Mouse (Mus musculus) liver, embryonic 11.5 days (tissue): ENCODE measurements at regions not wholly inside any gene's neighbourhood (a gene's known extent, or its start where the extent isn't known, plus 50 kb on each side); places are given as distances from the start of the nearest gene placed in this dataset.

Source experiments
- ATAC-seq: fragments of 200-750 bp; cut with Nextera tagmentation; replicated peaks from 2 replicates; pipeline ENCODE4 v1.8.0; 2017; ENCODE audit warnings: moderate number of reproducible peaks, mild to moderate bottlenecking, moderate TSS enrichment, moderate library complexity; ENCODE audit not compliant: low FRiP score
- DNase-seq: peaks from one replicate; pipeline ENCODE4 v3.0.0-alpha.2; 2017; ENCODE audit warnings: low spot score
- H3K27ac ChIP-seq: fragments of 300-500 bp; sonication (generic); 2 replicates; pipeline ENCODE4 v1.5.1; 2014; ENCODE audit warnings: mild to moderate bottlenecking, low read depth, low read length, control low read depth
- H3K27me3 ChIP-seq: fragments of 300-500 bp; sonication (generic); replicated peaks from 2 replicates; pipeline ENCODE4 v1.6.1; 2014; ENCODE audit warnings: low read length, mixed read lengths; ENCODE audit not compliant: control insufficient read depth, insufficient read depth
- H3K36me3 ChIP-seq: fragments of 300-500 bp; sonication (generic); 2 replicates; pipeline ENCODE4 v1.6.1; 2014; ENCODE audit warnings: mild to moderate bottlenecking, low read length, moderate library complexity, mixed read lengths; ENCODE audit not compliant: control insufficient read depth, insufficient read depth
- H3K4me1 ChIP-seq: fragments of 300-500 bp; sonication (generic); replicated peaks from 2 replicates; pipeline ENCODE4 v1.6.1; 2014; ENCODE audit warnings: low read length, mixed read lengths; ENCODE audit not compliant: control insufficient read depth, insufficient read depth
- H3K4me2 ChIP-seq: fragments of 300-500 bp; sonication (generic); 2 replicates; pipeline ENCODE4 v1.6.1; 2014; ENCODE audit warnings: mild to moderate bottlenecking, control low read depth, moderate library complexity
- H3K4me3 ChIP-seq: fragments of 300-500 bp; sonication (generic); 2 replicates; pipeline ENCODE4 v1.5.1; 2014; ENCODE audit warnings: low read depth, low read length, control low read depth
- H3K9ac ChIP-seq: fragments of 300-500 bp; sonication (generic); 2 replicates; pipeline ENCODE4 v1.6.1; 2014; ENCODE audit warnings: low read depth, low read length, control low read depth
- H3K9me3 ChIP-seq: fragments of 300-500 bp; sonication (generic); 2 replicates; pipeline ENCODE4 v1.6.1; 2016; ENCODE audit warnings: low read length, inconsistent platforms, mixed read lengths; ENCODE audit not compliant: control insufficient read depth
- WGBS: fragments of 180-500 bp; shearing (Covaris S2); extraction: QIAGEN DNeasy Blood & Tissue Kit; methylation state at CpG from one replicate; pipeline ENCODE4 v1.1.7; 2014; 5-methylcytosine and 5-hydroxymethylcytosine counted together

DNA sequence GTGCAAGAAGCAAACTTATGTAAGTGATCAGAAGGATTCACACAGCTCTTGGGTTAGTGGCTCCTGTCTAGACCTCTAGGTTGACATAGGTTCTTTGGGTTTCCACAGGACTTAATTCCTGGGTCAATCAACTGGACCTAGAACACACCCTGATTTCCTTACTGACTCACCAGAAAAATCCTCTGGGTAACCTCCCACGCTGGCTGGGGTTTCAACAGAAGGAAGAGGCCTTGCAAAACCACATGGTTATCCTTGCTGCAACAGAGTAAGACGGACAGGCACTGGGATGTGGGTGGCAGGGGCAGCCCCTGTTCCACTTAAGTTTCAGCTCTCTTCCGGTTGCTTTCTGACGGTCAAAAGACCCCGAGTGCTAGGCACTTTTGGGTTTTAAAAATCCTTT lies 88.2 kb upstream of the Ddhd1 start:
- WGBS, result 69% methylated on average over 5 of the region's 5 CpGs
- H3K4me1 ChIP-seq, result no peaks in the 10 kb centered on the region
- no peaks in the 10 kb centered on the region for H3K9me3 ChIP-seq
- H3K27ac ChIP-seq, result no peak overlapping the region
- H3K9ac ChIP-seq, result no peak overlapping the region
- H3K27me3 ChIP-seq, result no peaks in the 10 kb centered on the region
- ATAC-seq (no peak), DNase-seq (no peak)
- no peak overlapping the region for H3K4me2 ChIP-seq
- no peaks in the 10 kb centered on the region for H3K36me3 ChIP-seq
- no peak overlapping the region for H3K4me3 ChIP-seq

DNA sequence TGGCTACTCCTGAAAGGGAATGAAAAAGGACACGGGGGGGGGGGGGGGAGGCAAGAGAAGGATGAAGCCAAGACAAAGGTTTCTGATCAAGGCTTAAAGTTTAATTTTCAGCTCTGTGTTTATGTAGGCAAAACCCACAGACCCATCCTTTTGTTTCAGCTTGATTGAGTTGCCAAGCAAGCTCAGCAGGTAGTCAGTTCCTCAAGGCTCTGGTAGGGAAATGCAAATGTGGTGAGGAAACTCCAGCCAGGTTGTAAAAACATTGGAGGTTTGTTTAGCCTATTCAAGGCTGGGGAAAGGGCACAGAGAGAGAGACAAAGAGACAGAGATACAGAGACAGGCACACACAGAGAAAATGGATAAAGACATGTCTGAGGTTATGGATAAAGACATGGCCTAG lies 99.4 kb upstream of the Ddhd1 start:
- DNase-seq (no peak), ATAC-seq (no peak)
- Histone ChIP-seq H3K4me1 (no peaks in the 10 kb centered on the region), H3K9ac (no peak overlapping the region), H3K27me3 (no peaks in the 10 kb centered on the region), H3K9me3 (no peaks in the 10 kb centered on the region), H3K36me3 (no peaks in the 10 kb centered on the region), H3K27ac (no peak overlapping the region), H3K4me3 (no peak overlapping the region), H3K4me2 (no peak overlapping the region)
- 13% methylated on average over 1 of the region's 1 CpGs for WGBS

DNA sequence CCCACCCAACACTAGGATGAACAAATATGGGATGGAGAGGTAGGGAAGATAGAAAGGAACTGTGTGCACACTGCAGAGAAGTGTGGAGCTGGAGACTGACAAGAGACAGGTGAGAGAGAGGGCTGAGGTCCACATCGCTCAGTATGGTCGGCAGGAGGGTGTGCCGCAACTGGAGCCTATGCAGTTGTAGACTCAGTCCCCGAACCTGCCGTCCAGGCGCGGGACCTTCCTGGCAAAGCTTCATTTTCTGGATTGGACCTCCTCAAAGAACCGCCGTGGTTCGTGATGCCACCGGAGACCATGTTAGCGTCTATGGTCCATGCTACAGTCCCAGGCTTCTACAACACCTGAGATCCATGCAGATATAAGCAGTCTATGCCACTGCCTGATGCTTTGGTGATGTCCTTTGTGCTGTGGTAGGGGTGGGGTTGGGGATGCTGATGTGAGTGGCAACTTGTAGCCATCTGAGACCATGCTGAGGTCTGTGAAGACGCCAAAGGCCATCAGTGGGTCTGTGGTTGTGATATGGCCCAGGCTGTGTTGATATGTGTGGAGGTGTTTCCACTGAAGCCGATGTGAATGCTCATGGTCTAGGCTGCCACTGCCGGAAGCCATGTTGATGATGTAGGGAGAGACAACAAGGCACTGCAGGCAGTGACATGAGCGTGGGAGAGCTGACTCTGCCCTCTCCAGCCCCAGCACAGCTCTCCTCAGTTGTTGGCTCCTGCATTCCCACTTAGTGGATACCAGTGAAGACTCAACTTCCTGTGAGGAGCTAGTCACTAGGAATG lies 103.1 kb upstream of the Ddhd1 start:
- no peaks in the 10 kb centered on the region for H3K27me3 ChIP-seq
- H3K4me3 ChIP-seq, result no peak overlapping the region
- 91% methylated on average over 16 of the region's 16 CpGs for WGBS
- no peaks in the 10 kb centered on the region for H3K36me3 ChIP-seq
- no peaks in the 10 kb centered on the region for H3K9me3 ChIP-seq
- DNase-seq, result no peak
- no peak overlapping the region for H3K4me2 ChIP-seq
- no peak for ATAC-seq
- no peaks in the 10 kb centered on the region for H3K4me1 ChIP-seq
- H3K27ac ChIP-seq, result no peak overlapping the region
- H3K9ac ChIP-seq, result no peak overlapping the region

- no peaks in the 10 kb centered on the region for H3K9me3 ChIP-seq
- H3K4me3 ChIP-seq, result no peak overlapping the region
- no peaks in the 10 kb centered on the region for H3K4me1 ChIP-seq
- H3K27me3 ChIP-seq, result no peaks in the 10 kb centered on the region
- H3K27ac ChIP-seq, result no peak overlapping the region
- DNase-seq, result no peak
- no peaks in the 10 kb centered on the region for H3K36me3 ChIP-seq
- no peak overlapping the region for H3K9ac ChIP-seq
- no peak for ATAC-seq
- H3K4me2 ChIP-seq, result no peak overlapping the region
- WGBS, result 76% methylated on average over 3 of the region's 3 CpGs
Measured at GRCm38 (mm10) chr14:45764231-45764630, 106.3 kb upstream of the Ddhd1 start.

- Histone ChIP-seq H3K4me1 (no peaks in the 10 kb centered on the region), H3K36me3 (no peaks in the 10 kb centered on the region), H3K4me3 (no peak overlapping the region), H3K4me2 (no peak overlapping the region), H3K27me3 (no peaks in the 10 kb centered on the region), H3K27ac (no peak overlapping the region), H3K9ac (no peak overlapping the region), H3K9me3 (no peaks in the 10 kb centered on the region)
- no peak for DNase-seq
- ATAC-seq, result no peak
- 70% methylated on average over 1 of the region's 1 CpGs for WGBS
Measured at GRCm38 (mm10) chr14:45766582-45766981, 108.6 kb upstream of the Ddhd1 start.

DNA sequence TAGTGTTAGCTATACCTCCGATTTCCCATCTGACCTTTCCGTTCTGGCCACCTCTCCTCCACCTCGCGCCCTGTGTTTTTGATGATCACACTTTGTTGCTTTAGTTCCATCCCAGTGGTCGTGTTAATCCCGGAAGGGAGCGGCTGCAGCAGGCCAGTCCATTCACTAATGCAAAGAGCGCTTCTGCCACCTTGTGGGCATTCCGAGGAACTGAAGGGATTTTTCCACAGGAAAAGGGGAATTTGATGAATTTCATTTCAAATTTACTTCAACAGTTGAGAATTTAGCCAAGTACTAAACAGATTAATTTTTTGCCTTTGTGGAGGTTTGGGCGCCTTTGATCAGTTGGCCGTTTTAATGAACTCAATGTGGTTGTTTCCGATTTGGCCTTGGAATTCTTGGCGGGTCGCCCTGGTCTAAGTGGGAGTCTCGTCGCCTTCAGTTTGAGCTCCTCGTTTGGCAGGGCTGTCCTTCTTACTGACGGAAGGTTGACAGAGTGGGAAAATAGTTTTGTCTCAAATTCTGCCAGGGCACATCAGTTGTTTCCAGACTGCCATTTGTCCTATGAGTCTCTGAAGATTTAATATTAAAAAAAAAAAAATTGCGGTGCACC lies 114.8 kb upstream of the Ddhd1 start:
- no peaks in the 10 kb centered on the region for H3K27me3 ChIP-seq
- H3K4me3 ChIP-seq, result no peak overlapping the region
- H3K4me1 ChIP-seq, result no peaks in the 10 kb centered on the region
- WGBS, result 22% methylated on average over 19 of the region's 19 CpGs
- H3K9ac ChIP-seq, result no peak overlapping the region
- ATAC-seq (no peak), DNase-seq (peak; percentile 35)
- peak overlapping the region; percentile 13 for H3K4me2 ChIP-seq
- no peaks in the 10 kb centered on the region for H3K36me3 ChIP-seq
- no peak overlapping the region for H3K27ac ChIP-seq
- no peaks in the 10 kb centered on the region for H3K9me3 ChIP-seq

DNA sequence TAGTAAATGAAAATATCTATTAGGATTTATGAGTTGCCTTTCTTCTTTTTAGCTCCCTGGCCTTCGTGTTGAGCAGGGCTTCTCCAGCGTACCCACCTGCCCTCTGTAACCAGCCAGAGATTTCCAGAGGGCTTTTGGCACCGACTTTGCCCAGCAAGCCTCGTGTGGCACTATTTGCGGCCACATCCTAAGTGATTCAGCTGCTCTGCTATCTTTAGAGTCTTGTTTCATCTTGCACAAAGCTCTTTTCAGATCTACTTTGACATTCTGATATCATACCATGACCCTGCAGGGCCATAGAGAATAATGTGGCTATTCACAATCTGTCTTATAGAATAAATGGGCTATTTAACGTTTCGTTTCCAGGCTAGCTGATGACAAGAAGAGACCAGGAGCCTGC lies 115.4 kb upstream of the Ddhd1 start:
- Histone ChIP-seq H3K36me3 (no peaks in the 10 kb centered on the region), H3K9ac (no peak overlapping the region), H3K4me2 (no peak overlapping the region), H3K4me1 (no peaks in the 10 kb centered on the region), H3K9me3 (no peaks in the 10 kb centered on the region), H3K4me3 (no peak overlapping the region), H3K27ac (no peak overlapping the region), H3K27me3 (no peaks in the 10 kb centered on the region)
- DNase-seq (no peak), ATAC-seq (no peak)
- WGBS, result 66% methylated on average over 7 of the region's 7 CpGs

GRCm38 (mm10) chr14:45781850-45782249 lies 123.9 kb upstream of the Ddhd1 start:
- no peak for ATAC-seq
- Histone ChIP-seq H3K27ac (no peak overlapping the region), H3K27me3 (no peaks in the 10 kb centered on the region), H3K9ac (no peak overlapping the region), H3K9me3 (no peaks in the 10 kb centered on the region), H3K36me3 (no peaks in the 10 kb centered on the region), H3K4me1 (no peaks in the 10 kb centered on the region), H3K4me3 (no peak overlapping the region), H3K4me2 (no peak overlapping the region)
- 81% methylated on average over 6 of the region's 6 CpGs for WGBS
- no peak for DNase-seq

GRCm38 (mm10) chr14:45794980-45795379 lies 137.0 kb upstream of the Ddhd1 start:
- Histone ChIP-seq H3K4me3 (no peak overlapping the region), H3K36me3 (no peaks in the 10 kb centered on the region), H3K27ac (no peak overlapping the region), H3K27me3 (no peaks in the 10 kb centered on the region), H3K4me2 (no peak overlapping the region), H3K9me3 (no peaks in the 10 kb centered on the region), H3K4me1 (no peaks in the 10 kb centered on the region), H3K9ac (no peak overlapping the region)
- ATAC-seq (no peak), DNase-seq (no peak)
- 73% methylated on average over 1 of the region's 1 CpGs for WGBS
